Mouse (Mus musculus) liver, embryonic 15.5 days (tissue): ENCODE results near the gene Tnf. TPM values are rescaled to one million over a fixed set of nuclear protein-coding genes. Genes with fewer than 3 reads are reported as not detected.
"Not testable (repeated sequence)": the region's sequence is repeated elsewhere in the genome, so short reads cannot be mapped to it uniquely, and the experiment has no call there.

Experiments
- ATAC-seq: fragments of 200-750 bp; cut with Nextera tagmentation; 2 replicates; pipeline ENCODE4 v1.8.0; 2017; ENCODE audit warnings: moderate number of reproducible peaks, mild to moderate bottlenecking, moderate library complexity; ENCODE audit not compliant: insufficient read depth
- H3K27ac ChIP-seq: fragments of 300-500 bp; sonication (generic); replicated peaks from 2 replicates; pipeline ENCODE4 v1.5.1; 2015; ENCODE audit warnings: mild to moderate bottlenecking, inconsistent platforms
- H3K27me3 ChIP-seq: fragments of 300-500 bp; sonication (generic); 2 replicates; pipeline ENCODE4 v1.6.1; 2015; ENCODE audit warnings: mild to moderate bottlenecking, inconsistent platforms
- H3K36me3 ChIP-seq: fragments of 300-500 bp; sonication (generic); replicated peaks from 2 replicates; pipeline ENCODE4 v1.6.1; 2015; ENCODE audit warnings: moderate library complexity, mild to moderate bottlenecking, inconsistent platforms
- H3K4me1 ChIP-seq: fragments of 300-500 bp; sonication (generic); replicated peaks from 2 replicates; pipeline ENCODE4 v1.6.1; 2015; ENCODE audit warnings: inconsistent platforms
- H3K4me2 ChIP-seq: fragments of 300-500 bp; sonication (generic); 2 replicates; pipeline ENCODE4 v1.6.1; 2015; ENCODE audit warnings: moderate library complexity, mild to moderate bottlenecking, inconsistent platforms
- H3K4me3 ChIP-seq: fragments of 300-500 bp; sonication (generic); replicated peaks from 2 replicates; pipeline ENCODE4 v1.5.1; 2015; ENCODE audit warnings: mild to moderate bottlenecking, inconsistent platforms
- H3K9ac ChIP-seq: fragments of 300-500 bp; sonication (generic); 2 replicates; pipeline ENCODE4 v1.6.1; 2015; ENCODE audit warnings: moderate library complexity, mild to moderate bottlenecking, inconsistent platforms
- H3K9me3 ChIP-seq: fragments of 300-500 bp; sonication (generic); replicated peaks from 2 replicates; pipeline ENCODE4 v1.6.1; 2016; ENCODE audit warnings: inconsistent platforms
- WGBS: fragments of 180-500 bp; shearing (Covaris S2); methylation state at CpG from one replicate; pipeline ENCODE4 v1.1.7; 2015; ENCODE audit warnings: mixed read lengths; ENCODE audit not compliant: insufficient replicate concordance; 5-methylcytosine and 5-hydroxymethylcytosine counted together
- polyA plus RNA-seq: library from polyadenylated mRNA; unstranded; fragments of >200 nt; fragmentation: Nextera tagmentation; extraction: Ambion mirVana; gene quantifications from 2 replicates; pipeline ENCODE4 v1.2.1, GENCODE M21; 2015

The Tnf gene
- polyA plus RNA-seq, 1 experiment from 2014 or later = 0.36 TPM

DNA sequence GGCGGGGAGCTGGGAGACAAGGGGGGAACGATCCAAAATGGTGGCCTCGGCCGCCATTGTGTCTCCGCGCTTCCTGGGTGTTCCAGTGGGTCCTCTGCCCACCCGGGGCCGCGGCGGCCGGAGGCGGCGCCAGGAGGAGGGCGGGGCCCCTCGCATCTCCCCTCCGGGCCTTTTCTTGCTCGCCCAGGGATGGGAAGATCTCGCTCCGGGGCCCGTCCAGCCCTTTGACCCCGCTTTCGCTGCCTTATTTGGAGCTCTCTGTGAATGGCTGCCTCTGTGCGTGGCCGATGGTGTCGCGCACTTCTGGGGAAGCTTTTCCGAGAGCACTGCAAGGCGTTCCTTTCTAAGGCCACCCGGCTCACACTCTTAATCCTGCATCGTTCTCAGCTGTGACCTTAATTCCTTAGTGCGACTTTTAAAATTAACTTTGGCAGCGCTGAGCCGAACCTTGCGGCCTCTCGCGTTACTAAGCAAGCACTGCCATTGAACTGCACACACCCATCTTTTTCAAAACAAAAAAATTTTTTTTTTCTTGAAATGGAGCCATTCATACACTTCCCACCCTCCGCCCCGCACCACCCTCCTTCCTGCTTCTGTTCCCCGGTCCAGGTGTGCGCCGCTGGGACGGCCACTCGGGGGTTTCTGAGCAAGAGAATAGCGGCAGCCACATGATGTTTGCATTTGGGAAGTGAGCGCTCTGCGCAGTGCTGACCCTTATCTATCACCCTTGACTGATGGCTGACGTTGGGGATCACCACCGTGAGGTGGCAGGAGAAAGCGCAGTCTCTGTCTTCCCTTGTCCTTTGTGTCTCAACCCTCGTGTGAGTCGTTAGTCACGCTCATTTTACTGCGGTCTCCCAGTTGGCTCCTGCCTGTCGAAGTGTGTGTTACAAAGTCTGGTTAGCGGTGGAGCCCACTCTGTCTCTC lies 40.5 kb upstream of the Tnf start:
- no peaks in the 10 kb centered on the region for H3K27me3 ChIP-seq
- peak overlapping the region; percentile 84 for H3K4me2 ChIP-seq
- H3K9me3 ChIP-seq = no peaks in the 10 kb centered on the region
- peak overlapping the region; percentile 94 for H3K9ac ChIP-seq
- peaks cover 43% of the 10 kb centered on the region for H3K36me3 ChIP-seq
- H3K27ac ChIP-seq = peak overlapping the region; percentile 94
- peak overlapping the region; percentile 93 for H3K4me3 ChIP-seq
- H3K4me1 ChIP-seq = peaks cover 60% of the 10 kb centered on the region
- under 1% methylated on average over 55 of the region's 55 CpGs for WGBS
- peak; percentile 49 for ATAC-seq

DNA sequence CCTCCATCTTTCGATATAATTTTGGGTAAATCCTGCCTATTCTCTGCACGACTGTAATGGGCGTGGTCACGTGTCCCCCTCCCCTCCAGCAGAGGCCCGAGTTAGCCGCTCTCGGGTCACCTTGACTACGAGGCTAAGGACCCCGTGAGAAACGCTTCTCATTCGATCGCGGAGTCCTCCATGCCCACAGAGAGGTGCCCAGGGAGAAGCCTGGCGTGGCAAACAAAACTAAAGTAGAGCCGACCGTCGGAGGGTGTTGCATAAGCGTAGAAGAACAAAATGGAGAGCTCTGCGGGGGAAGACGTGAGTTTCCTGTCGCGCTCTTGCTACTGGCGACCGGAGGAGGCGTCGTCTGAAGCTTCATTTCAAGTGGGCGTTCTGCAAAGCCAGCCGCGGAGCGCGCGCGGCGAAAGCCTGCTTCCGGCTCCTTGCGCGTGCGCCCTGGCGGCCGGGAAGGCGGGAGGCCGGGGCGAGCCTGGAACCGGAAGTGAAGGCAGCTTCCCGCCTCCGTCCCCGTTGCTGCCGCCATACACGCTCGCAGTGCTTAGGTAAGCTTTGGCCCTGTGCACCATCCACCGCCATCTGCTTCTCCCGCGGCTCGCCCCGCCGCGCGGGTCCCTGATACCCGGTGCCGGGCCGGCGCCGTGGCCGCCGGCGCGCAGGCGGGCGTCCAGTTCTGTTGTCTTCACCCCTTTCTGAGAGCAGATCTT lies 39.7 kb upstream of the Tnf start, which contains the start of gene Ddx39b:
Gene Ddx39b, plus strand, starts transcription at position 442 of the 710 bp plus-strand sequence.
- Histone ChIP-seq H3K4me1 (peaks cover 57% of the 10 kb centered on the region), H3K27me3 (no peaks in the 10 kb centered on the region), H3K4me2 (peak within 1 kb of the TSS; percentile 84), H3K27ac (peak within 1 kb of the TSS; percentile 94), H3K9ac (peak within 1 kb of the TSS; percentile 94), H3K4me3 (peak within 1 kb of the TSS; percentile 93), H3K36me3 (peaks cover 35% of the 10 kb centered on the region), H3K9me3 (no peaks in the 10 kb centered on the region)
- under 1% methylated on average over 69 of the region's 69 CpGs for WGBS
- peak; percentile 84 for ATAC-seq

DNA sequence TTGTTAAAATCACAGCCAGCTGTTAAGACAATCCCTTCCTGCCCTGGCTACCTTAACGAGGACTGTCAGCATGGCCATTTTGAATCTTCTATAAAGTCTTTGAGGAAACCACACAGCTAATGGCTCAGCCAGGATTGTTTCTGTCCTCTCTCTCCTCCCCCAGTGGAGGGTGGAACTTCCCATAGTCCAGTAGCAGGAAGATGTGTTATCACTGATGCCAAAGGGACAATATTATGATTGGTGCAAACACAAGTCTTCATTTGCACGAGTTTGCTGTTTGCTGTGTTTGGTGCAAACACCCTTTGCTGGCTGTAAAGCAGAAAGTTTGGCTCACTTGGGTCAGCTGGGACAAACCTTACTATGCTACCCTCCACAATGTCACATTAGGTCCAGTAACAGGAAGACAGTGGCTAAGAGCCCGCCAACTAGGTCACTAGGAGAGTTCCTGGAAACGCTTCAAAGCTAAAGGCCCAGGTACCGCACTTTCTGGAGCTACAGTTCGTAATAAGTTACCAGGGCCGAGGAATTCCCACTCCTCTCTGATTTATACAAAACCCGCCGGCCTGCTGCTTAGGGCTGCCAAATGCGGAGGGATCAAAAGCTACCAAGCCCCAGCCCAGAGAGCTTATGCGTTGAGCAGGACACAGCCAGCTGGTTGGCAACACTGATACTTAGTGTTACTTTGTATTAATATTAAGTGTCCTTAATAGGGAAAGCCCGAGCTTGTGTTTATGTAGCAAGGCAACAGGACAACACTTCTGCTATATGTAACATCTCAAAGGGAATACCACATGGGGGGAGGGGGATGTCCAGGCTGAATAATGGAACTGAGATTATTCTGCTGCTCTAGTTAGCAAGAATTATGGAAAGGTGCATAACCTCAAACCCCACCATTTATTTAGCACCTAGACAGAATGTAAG lies 38.8 kb upstream of the Tnf start:
- 35% methylated on average over 12 of the region's 12 CpGs for WGBS
- Histone ChIP-seq H3K27me3 (no peaks in the 10 kb centered on the region), H3K9me3 (no peaks in the 10 kb centered on the region), H3K4me2 (peak overlapping the region; percentile 84), H3K4me1 (peaks cover 54% of the 10 kb centered on the region), H3K4me3 (peak overlapping the region; percentile 93), H3K9ac (peak overlapping the region; percentile 58), H3K36me3 (peaks cover 27% of the 10 kb centered on the region), H3K27ac (peak overlapping the region; percentile 94)
- no peak for ATAC-seq

DNA sequence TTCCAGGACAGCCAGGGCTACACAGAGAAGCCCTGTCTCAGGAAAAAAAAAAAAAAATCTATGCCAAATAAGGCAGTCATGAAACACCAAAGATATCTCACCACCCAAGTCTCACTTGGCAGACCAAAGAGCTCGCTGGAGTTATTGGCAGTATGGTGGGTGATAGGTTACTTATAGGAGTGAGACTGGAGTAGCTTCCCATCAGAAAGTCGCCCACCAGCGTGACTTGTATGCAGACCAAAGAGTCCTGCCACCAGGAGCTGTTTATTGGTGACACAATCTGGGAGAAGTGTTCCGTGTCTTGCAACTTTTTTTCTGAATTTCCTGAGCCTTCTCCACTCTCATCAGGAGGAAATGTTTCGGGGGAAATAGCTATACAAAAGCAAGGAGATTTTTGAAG lies 37.9 kb upstream of the Tnf start:
- ATAC-seq = no peak
- peaks cover 49% of the 10 kb centered on the region for H3K4me1 ChIP-seq
- no peak overlapping the region for H3K4me2 ChIP-seq
- H3K9ac ChIP-seq = no peak overlapping the region
- no peak overlapping the region for H3K27ac ChIP-seq
- H3K36me3 ChIP-seq = peaks cover 17% of the 10 kb centered on the region
- no peaks in the 10 kb centered on the region for H3K27me3 ChIP-seq
- no peak overlapping the region for H3K4me3 ChIP-seq
- H3K9me3 ChIP-seq = no peaks in the 10 kb centered on the region
- 57% methylated on average over 5 of the region's 5 CpGs for WGBS

DNA sequence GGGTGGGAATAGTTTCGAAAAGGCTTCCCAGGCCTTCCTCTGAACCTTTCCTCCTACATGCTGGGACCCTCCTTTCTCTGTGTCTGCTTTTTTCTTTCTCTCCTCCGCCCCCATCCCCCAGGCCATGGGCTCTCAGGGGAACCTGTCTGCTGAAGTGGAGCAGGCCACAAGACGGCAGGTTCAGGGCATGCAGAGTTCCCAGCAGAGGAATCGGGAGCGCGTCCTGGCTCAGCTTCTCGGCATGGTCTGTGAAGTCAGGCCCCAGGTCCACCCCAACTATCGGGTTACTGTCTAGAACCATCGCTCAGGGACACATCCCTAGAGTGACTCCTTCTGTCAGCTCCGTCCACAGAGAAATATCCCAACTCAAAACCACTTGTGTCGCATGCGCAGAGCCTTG lies 35.7 kb upstream of the Tnf start:
- Histone ChIP-seq H3K4me2 (no peak overlapping the region), H3K27me3 (no peaks in the 10 kb centered on the region), H3K4me1 (peaks cover 51% of the 10 kb centered on the region), H3K9ac (no peak overlapping the region), H3K27ac (no peak overlapping the region), H3K36me3 (peaks cover 13% of the 10 kb centered on the region; the same call in 1 of the 2 replicates), H3K9me3 (no peaks in the 10 kb centered on the region), H3K4me3 (no peak overlapping the region)
- no peak for ATAC-seq
- WGBS = 77% methylated on average over 12 of the region's 12 CpGs

DNA sequence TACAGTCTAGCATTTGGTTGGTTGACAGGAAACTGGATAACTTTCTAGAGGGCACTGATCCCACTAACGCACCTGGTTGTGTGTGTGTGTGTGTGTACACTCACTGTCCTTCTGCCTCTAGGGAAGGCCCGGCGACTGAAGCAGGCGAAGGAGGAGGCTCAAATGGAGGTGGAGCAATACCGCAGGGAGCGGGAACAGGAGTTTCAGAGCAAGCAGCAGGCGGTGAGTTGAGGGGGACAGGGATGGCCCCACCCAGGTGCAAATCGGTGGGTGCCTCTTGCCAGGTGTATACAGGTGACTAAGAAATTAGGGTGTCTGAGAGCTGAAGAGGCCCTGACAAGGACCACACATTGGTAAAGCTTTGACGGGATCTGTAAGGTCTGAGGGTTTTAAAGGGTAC lies 35.2 kb upstream of the Tnf start:
- H3K4me1 ChIP-seq = peaks cover 56% of the 10 kb centered on the region
- ATAC-seq = no peak
- no peak overlapping the region for H3K9ac ChIP-seq
- no peak overlapping the region for H3K4me3 ChIP-seq
- H3K36me3 ChIP-seq = peaks cover 13% of the 10 kb centered on the region; the same call in 1 of the 2 replicates
- H3K4me2 ChIP-seq = peak overlapping the region; percentile 95; the same call in 1 of the 2 replicates
- 81% methylated on average over 9 of the region's 9 CpGs for WGBS
- no peak overlapping the region for H3K27ac ChIP-seq
- H3K27me3 ChIP-seq = no peaks in the 10 kb centered on the region
- no peaks in the 10 kb centered on the region for H3K9me3 ChIP-seq

DNA sequence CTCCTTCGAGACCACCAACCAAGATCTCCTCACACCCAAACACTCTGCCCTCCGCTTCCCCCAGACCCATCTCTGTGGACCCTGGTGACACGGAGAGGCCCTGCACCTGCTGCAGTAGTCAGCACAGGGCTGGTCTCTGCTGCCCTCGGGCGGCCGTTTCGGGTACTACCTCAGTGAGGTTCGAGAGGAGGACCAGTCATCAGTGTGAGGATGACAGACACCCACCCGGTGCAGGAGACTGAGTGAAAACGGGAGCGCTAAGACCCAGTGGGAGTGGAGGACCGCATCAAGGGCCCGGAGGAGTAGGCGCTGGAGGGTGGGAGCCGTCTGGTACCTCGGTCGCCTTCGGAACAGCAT lies 34.6 kb upstream of the Tnf start:
- Histone ChIP-seq H3K4me2 (peak overlapping the region; percentile 95), H3K27me3 (no peaks in the 10 kb centered on the region), H3K4me1 (peaks cover 62% of the 10 kb centered on the region), H3K9me3 (no peaks in the 10 kb centered on the region), H3K36me3 (peaks cover 14% of the 10 kb centered on the region), H3K27ac (peak overlapping the region; percentile 93), H3K9ac (peak overlapping the region; percentile 78), H3K4me3 (peak overlapping the region; percentile 69)
- WGBS = under 1% methylated on average over 18 of the region's 18 CpGs
- peak; percentile 61 for ATAC-seq

DNA sequence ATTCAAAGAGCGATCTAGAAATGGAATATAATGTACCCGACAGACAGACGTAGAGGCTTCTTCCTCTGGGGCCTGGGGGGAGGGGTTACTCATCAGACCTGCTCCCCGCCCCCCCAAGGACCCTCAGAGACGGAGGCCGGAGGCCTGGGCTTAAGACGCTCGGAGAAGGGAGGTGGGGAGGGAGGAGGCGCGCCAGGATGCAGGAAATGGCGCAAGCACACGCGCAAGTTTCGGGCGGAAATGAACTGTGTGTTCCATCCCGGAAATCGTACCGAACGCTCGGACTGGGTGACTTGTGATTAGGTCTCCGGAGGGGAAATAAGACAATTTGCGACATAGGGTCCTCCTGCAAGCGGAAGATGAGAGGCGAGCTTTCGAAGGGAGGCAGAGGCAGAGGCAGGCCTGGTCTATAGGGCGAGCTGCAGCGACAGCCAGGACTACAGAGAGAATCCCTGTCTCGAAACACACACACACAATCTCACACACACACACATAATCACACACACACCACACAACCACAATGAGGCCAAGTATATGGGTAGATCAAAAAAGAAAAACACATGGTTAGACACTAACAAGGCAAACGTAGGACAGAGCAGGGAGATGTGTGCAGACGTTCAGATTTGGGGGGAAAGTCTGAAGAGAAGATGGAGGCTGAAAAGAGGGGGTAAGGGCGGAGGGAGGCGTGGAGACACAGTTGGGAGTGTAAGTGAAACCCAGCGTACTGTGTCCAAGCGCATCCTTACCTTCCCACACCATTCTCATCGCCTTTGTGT lies 34.0 kb upstream of the Tnf start, which contains the start of gene Nfkbil1:
Gene Nfkbil1, minus strand, starts transcription at position 179 of the 776 bp plus-strand sequence.
- H3K36me3 ChIP-seq = peaks cover 19% of the 10 kb centered on the region
- H3K27ac ChIP-seq = peak within 1 kb of the TSS; percentile 93
- H3K9me3 ChIP-seq = no peaks in the 10 kb centered on the region
- H3K27me3 ChIP-seq = no peaks in the 10 kb centered on the region
- H3K4me1 ChIP-seq = peaks cover 63% of the 10 kb centered on the region
- H3K4me3 ChIP-seq = peak within 1 kb of the TSS; percentile 69
- ATAC-seq = peak; percentile 75
- under 1% methylated on average over 35 of the region's 35 CpGs for WGBS
- H3K9ac ChIP-seq = peak within 1 kb of the TSS; percentile 78
- peak within 1 kb of the TSS; percentile 95 for H3K4me2 ChIP-seq

DNA sequence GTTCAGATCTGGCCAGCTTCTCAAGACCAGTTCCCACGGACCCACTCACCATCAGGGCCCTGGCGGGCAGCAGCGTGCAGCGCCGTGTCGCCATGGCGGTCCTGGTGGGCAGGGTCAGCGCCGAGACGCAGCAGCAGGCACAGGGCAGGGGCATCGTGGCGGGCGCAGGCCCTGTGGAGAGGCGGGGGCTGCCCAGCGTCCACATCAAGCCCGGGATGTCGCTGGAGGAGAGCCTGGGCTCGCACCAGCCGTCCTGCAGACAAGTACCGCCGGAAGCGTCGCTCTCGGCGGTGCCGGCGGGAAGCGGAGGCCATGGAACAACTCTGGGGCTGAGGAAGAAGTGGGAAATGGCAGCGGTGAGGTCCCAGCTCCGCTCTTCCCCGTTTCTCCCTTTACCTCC lies 33.1 kb upstream of the Tnf start:
- ATAC-seq = 0 out of 2 replicates have a peak, but pooled peaks have one; percentile 2
- WGBS = 1% methylated on average over 31 of the region's 31 CpGs
- peaks cover 57% of the 10 kb centered on the region for H3K4me1 ChIP-seq

DNA sequence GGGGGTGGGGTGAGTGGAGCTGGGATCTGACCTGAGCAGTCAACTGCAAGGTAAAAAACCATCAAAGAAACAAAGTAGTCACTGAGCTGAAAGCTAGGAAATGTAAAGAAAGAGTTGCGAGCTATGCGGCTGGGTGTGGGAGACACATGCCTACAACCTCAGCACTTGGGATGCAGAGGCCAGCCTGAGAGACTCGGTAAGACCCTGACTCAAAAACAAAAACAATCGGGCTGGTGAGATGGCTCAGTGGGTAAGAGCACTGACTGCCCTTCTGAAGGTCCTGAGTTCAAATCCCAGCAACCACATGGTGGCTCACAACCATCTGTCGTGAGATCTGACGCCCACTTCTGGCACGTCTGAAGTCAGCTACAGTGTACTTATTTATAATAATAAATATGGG lies 32.3 kb upstream of the Tnf start:
- ATAC-seq, H3K9ac ChIP-seq, H3K27me3 ChIP-seq, H3K9me3 ChIP-seq: not testable (repeated sequence)
- Histone ChIP-seq H3K4me1 (peaks cover 54% of the 10 kb centered on the region), H3K4me2 (peak overlapping the region; percentile 95), H3K4me3 (peak overlapping the region; percentile 69), H3K36me3 (peaks cover 34% of the 10 kb centered on the region), H3K27ac (peak overlapping the region; percentile 93)
- WGBS = 64% methylated on average over 7 of the region's 7 CpGs

More for the DNA sequence above, 33.1 kb upstream of the Tnf start:
- no peaks in the 10 kb centered on the region for H3K27me3 ChIP-seq
- H3K27ac ChIP-seq = peak overlapping the region; percentile 93
- H3K36me3 ChIP-seq = peaks cover 26% of the 10 kb centered on the region
- no peaks in the 10 kb centered on the region for H3K9me3 ChIP-seq
- H3K4me2 ChIP-seq = peak overlapping the region; percentile 95
- H3K9ac ChIP-seq = peak overlapping the region; percentile 78
- H3K4me3 ChIP-seq = peak overlapping the region; percentile 69
